Mouse (Mus musculus) lung, embryonic 15.5 days (tissue): ENCODE data around the gene Tspan12. TPM values are rescaled to one million over a fixed set of nuclear protein-coding genes. Genes with fewer than 3 reads are reported as not detected.

Experiments used
- ATAC-seq: fragments of 200-750 bp; cut with Nextera tagmentation; 2 replicates; pipeline ENCODE4 v1.8.0; 2017; ENCODE audit warnings: moderate number of reproducible peaks, borderline replicate concordance; ENCODE audit not compliant: low FRiP score, low TSS enrichment; ENCODE audit errors: extremely low read depth
- H3K27ac ChIP-seq: fragments of 300-500 bp; sonication (generic); 2 replicates; pipeline ENCODE4 v1.5.1; 2015; ENCODE audit warnings: moderate library complexity, mild to moderate bottlenecking, inconsistent platforms
- H3K27me3 ChIP-seq: fragments of 300-500 bp; sonication (generic); 2 replicates; pipeline ENCODE4 v1.6.1; 2015; ENCODE audit warnings: inconsistent platforms
- H3K36me3 ChIP-seq: fragments of 300-500 bp; sonication (generic); 2 replicates; pipeline ENCODE4 v1.6.1; 2015; ENCODE audit warnings: inconsistent platforms
- H3K4me1 ChIP-seq: fragments of 300-500 bp; sonication (generic); 2 replicates; pipeline ENCODE4 v1.6.1; 2015; ENCODE audit warnings: inconsistent platforms
- H3K4me2 ChIP-seq: fragments of 300-500 bp; sonication (generic); 2 replicates; pipeline ENCODE4 v1.6.1; 2015; ENCODE audit warnings: inconsistent platforms, mild to moderate bottlenecking, moderate library complexity
- H3K4me3 ChIP-seq: fragments of 300-500 bp; sonication (generic); 2 replicates; pipeline ENCODE4 v1.5.1; 2015; ENCODE audit warnings: mild to moderate bottlenecking, inconsistent platforms
- H3K9ac ChIP-seq: fragments of 300-500 bp; sonication (generic); 2 replicates; pipeline ENCODE4 v1.6.1; 2015; ENCODE audit warnings: inconsistent platforms
- H3K9me3 ChIP-seq: fragments of 300-500 bp; sonication (generic); 2 replicates; pipeline ENCODE4 v1.6.1; 2016; ENCODE audit warnings: inconsistent platforms
- WGBS: fragments of 180-500 bp; shearing (Covaris S2); methylation state at CpG from one replicate; pipeline ENCODE4 v1.1.7; 2015; 5-methylcytosine and 5-hydroxymethylcytosine counted together
- polyA plus RNA-seq: library from polyadenylated mRNA; unstranded; fragments of >200 nt; fragmentation: Nextera tagmentation; extraction: Ambion mirVana; gene quantifications from 2 replicates; pipeline ENCODE4 v1.2.1, GENCODE M21; 2015

Gene Tspan12
- polyA plus RNA-seq, 1 experiment from 2014 or later: 56.2 TPM

DNA sequence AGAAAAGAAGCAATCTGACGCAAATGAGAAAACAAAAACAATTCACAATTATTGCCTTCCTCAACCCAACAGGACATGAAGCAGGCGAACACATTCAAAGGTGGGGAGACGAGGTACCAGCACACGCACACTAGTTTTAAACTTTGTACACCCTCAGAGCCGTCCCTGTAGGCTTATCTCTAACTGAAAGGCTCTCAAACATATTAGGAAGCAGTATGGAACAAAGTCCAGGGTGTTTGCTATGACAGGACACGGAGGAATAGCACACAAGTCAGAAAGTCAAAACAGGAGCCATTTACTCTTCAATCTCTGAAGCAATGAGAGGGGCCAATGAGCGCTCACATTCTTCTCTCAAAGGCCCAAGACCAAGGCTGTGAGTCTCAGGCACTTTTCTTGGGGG lies 24.3 kb downstream of the Tspan12 start:
- no peak overlapping the region for H3K4me2 ChIP-seq
- ATAC-seq: no peak
- 81% methylated on average over 7 of the region's 7 CpGs for WGBS

DNA sequence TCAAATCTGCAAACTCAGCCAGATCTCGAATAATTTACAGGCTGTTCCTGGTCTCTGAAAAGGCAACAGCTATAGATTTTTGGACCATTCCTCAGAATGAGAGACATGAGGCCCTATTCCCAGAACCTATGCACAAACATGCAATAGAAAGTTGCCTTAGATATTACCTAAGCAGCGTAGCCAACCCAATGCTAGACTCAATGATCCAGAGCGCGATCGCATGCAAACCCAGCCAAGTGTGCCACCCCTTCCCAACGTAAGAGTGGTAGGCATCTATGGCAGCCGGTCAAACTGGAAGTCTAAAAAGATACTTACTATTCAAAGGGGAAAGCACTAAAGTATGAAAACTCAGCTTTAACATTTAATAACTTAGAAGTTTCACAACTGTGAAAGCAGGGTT lies 28.6 kb downstream of the Tspan12 start:
- H3K9me3 ChIP-seq: no peaks in the 10 kb centered on the region
- H3K4me3 ChIP-seq: 0 out of 2 replicates have a peak overlapping the region, but pooled peaks have one; percentile 1
- H3K4me1 ChIP-seq: peaks cover 13% of the 10 kb centered on the region
- no peak overlapping the region for H3K9ac ChIP-seq
- WGBS: 79% methylated on average over 7 of the region's 7 CpGs
- no peaks in the 10 kb centered on the region for H3K27me3 ChIP-seq
- peak overlapping the region; percentile 42 for H3K4me2 ChIP-seq
- ATAC-seq: no peak
- H3K36me3 ChIP-seq: no peaks in the 10 kb centered on the region
- H3K27ac ChIP-seq: peak overlapping the region; percentile 57

More for the DNA sequence above, 24.3 kb downstream of the Tspan12 start:
- Histone ChIP-seq H3K27ac (no peak overlapping the region), H3K36me3 (no peaks in the 10 kb centered on the region), H3K4me3 (no peak overlapping the region), H3K4me1 (peaks cover 8% of the 10 kb centered on the region), H3K9ac (no peak overlapping the region), H3K27me3 (no peaks in the 10 kb centered on the region), H3K9me3 (no peaks in the 10 kb centered on the region)

- H3K9me3 ChIP-seq: no peaks in the 10 kb centered on the region
- WGBS: 24% methylated on average over 8 of the region's 8 CpGs
- H3K4me1 ChIP-seq: peaks cover 13% of the 10 kb centered on the region
- H3K4me2 ChIP-seq: peak overlapping the region; percentile 42
- no peaks in the 10 kb centered on the region for H3K36me3 ChIP-seq
- H3K4me3 ChIP-seq: 0 out of 2 replicates have a peak overlapping the region, but pooled peaks have one; percentile 1
- H3K27ac ChIP-seq: peak overlapping the region; percentile 57
- H3K9ac ChIP-seq: no peak overlapping the region
- peak; percentile 83; the same call in 1 of the 2 replicates for ATAC-seq
- H3K27me3 ChIP-seq: no peaks in the 10 kb centered on the region
Measured at GRCm38 (mm10) chr6:21823281-21823680, 29.0 kb downstream of the Tspan12 start.

GRCm38 (mm10) chr6:21822721-21823134 lies 29.6 kb downstream of the Tspan12 start:
- no peaks in the 10 kb centered on the region for H3K9me3 ChIP-seq
- H3K27me3 ChIP-seq: no peaks in the 10 kb centered on the region
- H3K4me2 ChIP-seq: peak overlapping the region; percentile 42
- H3K4me1 ChIP-seq: peaks cover 13% of the 10 kb centered on the region
- no peaks in the 10 kb centered on the region for H3K36me3 ChIP-seq
- WGBS: 11% methylated on average over 7 of the region's 7 CpGs
- peak overlapping the region; percentile 57; the same call in 1 of the 2 replicates for H3K27ac ChIP-seq
- H3K4me3 ChIP-seq: 0 out of 2 replicates have a peak overlapping the region, but pooled peaks have one; percentile 1
- no peak overlapping the region for H3K9ac ChIP-seq
- ATAC-seq: no peak

DNA sequence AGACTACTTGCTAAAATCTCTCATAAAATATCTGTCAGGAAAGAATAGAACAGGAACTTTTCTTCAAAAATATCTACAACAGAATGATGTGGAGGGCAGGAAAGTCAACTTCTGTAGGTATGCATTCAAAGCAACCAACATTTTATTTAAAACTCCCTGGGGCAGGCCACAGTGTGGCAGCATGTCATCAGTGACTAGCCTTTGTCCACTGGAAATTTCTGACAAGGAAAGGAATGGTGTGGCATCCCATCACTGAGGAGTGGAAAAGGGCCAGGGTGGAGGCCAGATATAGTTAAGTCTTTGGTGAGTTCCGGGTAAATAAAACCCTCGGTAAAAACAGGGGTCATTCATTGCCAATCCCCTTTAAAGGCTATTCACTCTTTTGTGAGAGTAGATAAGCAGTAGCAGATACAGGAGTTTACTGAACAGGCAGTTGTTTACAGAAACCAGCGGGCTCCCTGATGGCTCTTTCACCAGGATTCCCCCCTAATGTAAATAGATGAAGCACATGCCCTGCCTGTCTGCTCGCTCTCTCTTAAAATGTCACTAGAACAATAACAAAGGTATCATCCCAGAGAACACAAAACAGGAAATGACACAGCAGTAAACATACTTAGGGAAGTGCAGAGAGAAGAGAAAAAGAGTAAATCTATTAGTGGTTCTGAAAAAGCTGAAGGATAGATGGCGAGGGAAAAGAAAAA lies 34.1 kb downstream of the Tspan12 start:
- Histone ChIP-seq H3K9ac (no peak overlapping the region), H3K27ac (no peak overlapping the region), H3K36me3 (no peaks in the 10 kb centered on the region), H3K4me1 (peaks cover 7% of the 10 kb centered on the region), H3K27me3 (no peaks in the 10 kb centered on the region), H3K9me3 (no peaks in the 10 kb centered on the region), H3K4me3 (no peak overlapping the region), H3K4me2 (no peak overlapping the region)
- no peak for ATAC-seq
- WGBS: 20% methylated on average over 5 of the region's 5 CpGs

GRCm38 (mm10) chr6:21806005-21806404 lies 46.3 kb downstream of the Tspan12 start:
- Histone ChIP-seq H3K4me3 (no peak overlapping the region), H3K27me3 (no peaks in the 10 kb centered on the region), H3K9me3 (no peaks in the 10 kb centered on the region), H3K36me3 (no peaks in the 10 kb centered on the region), H3K4me1 (peaks cover 7% of the 10 kb centered on the region; the same call in 1 of the 2 replicates), H3K27ac (no peak overlapping the region), H3K4me2 (no peak overlapping the region), H3K9ac (no peak overlapping the region)
- 91% methylated on average over 7 of the region's 7 CpGs for WGBS
- no peak for ATAC-seq

- ATAC-seq: no peak
- H3K4me1 ChIP-seq: peaks cover 7% of the 10 kb centered on the region; the same call in 1 of the 2 replicates
- no peaks in the 10 kb centered on the region for H3K9me3 ChIP-seq
- H3K36me3 ChIP-seq: 0 out of 2 replicates have a peak, but pooled peaks cover 4% of the 10 kb centered on the region
- H3K27ac ChIP-seq: 0 out of 2 replicates have a peak overlapping the region, but pooled peaks have one; percentile 19
- whole genome bisulfite sequencing: 62% methylated on average over 7 of the region's 7 CpGs
- no peak overlapping the region for H3K4me2 ChIP-seq
- H3K27me3 ChIP-seq: no peaks in the 10 kb centered on the region
- no peak overlapping the region for H3K4me3 ChIP-seq
- no peak overlapping the region for H3K9ac ChIP-seq
Measured at GRCm38 (mm10) chr6:21805013-21805570, 47.2 kb downstream of the Tspan12 start.

- peak; percentile 74; the same call in 1 of the 2 replicates for ATAC-seq
Measured at GRCm38 (mm10) chr6:21803483-21804340, 48.6 kb downstream of the Tspan12 start.

GRCm38 (mm10) chr6:21798581-21798980 lies 53.7 kb downstream of the Tspan12 start:
- no peak for ATAC-seq
- 0 out of 2 replicates have a peak, but pooled peaks cover 6% of the 10 kb centered on the region for H3K36me3 ChIP-seq
- H3K4me2 ChIP-seq: no peak overlapping the region
- no peak overlapping the region for H3K9ac ChIP-seq
- H3K27ac ChIP-seq: 0 out of 2 replicates have a peak overlapping the region, but pooled peaks have one; percentile 15
- H3K9me3 ChIP-seq: no peaks in the 10 kb centered on the region
- H3K4me1 ChIP-seq: 0 out of 2 replicates have a peak, but pooled peaks cover under 1% of the 10 kb centered on the region
- H3K27me3 ChIP-seq: no peaks in the 10 kb centered on the region
- no peak overlapping the region for H3K4me3 ChIP-seq
- WGBS: 73% methylated on average over 9 of the region's 9 CpGs

More at GRCm38 (mm10) chr6:21803483-21804340, 48.6 kb downstream of the Tspan12 start:
- Histone ChIP-seq H3K4me3 (no peak overlapping the region), H3K9me3 (no peaks in the 10 kb centered on the region), H3K27me3 (no peaks in the 10 kb centered on the region), H3K36me3 (0 out of 2 replicates have a peak, but pooled peaks cover 4% of the 10 kb centered on the region), H3K4me1 (peaks cover 7% of the 10 kb centered on the region; the same call in 1 of the 2 replicates), H3K9ac (no peak overlapping the region), H3K27ac (no peak overlapping the region), H3K4me2 (no peak overlapping the region; the same call in 1 of the 2 replicates)
- 60% methylated on average over 10 of the region's 10 CpGs for WGBS

DNA sequence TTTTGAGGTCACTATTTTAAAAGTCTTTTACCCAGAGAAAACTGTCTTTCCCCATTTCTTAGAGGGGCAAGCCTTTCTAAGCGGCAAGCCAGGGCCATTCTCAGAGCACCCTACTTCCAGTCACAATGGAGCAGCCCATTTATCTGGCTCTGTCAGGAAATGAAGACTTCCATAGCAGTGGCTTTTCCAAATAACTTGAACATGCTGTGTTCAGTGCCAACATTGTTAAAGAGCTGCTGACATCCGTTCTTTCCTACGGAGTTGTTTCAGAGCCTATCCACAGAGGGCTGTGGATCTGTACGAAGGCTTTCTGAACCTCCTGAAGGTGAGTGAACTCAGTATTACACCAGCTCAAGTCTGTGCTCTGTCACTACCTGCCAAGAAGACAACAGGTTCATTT lies 55.2 kb downstream of the Tspan12 start:
- Histone ChIP-seq H3K4me1 (no peaks in the 10 kb centered on the region), H3K9me3 (no peaks in the 10 kb centered on the region), H3K9ac (no peak overlapping the region), H3K36me3 (0 out of 2 replicates have a peak, but pooled peaks cover 6% of the 10 kb centered on the region), H3K4me3 (no peak overlapping the region), H3K27me3 (no peaks in the 10 kb centered on the region), H3K27ac (no peak overlapping the region), H3K4me2 (no peak overlapping the region)
- no peak for ATAC-seq
- WGBS: 72% methylated on average over 4 of the region's 4 CpGs

DNA sequence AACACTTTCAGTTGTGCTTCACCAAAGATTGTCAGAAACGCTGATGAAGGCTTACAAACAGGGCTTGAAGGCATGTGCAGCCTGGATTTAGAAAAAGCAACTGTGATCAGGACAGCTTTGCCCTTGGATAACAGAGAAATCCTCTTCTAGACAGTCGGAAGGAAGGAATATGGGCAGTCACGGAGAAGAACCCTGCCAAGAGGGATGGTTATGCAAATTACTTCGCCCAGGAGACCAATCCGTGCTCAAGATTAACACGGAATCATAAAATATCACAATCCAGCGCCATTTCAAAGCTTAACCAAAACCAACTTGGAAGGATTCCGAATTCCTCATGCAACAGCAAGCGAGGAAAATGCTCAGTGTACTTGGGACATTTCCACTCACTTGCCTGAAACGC lies 55.9 kb downstream of the Tspan12 start:
- 87% methylated on average over 10 of the region's 10 CpGs for WGBS
- no peaks in the 10 kb centered on the region for H3K9me3 ChIP-seq

More for the DNA sequence above, 55.9 kb downstream of the Tspan12 start:
- Histone ChIP-seq H3K4me2 (no peak overlapping the region), H3K9ac (no peak overlapping the region), H3K27ac (no peak overlapping the region), H3K4me3 (no peak overlapping the region), H3K4me1 (no peaks in the 10 kb centered on the region), H3K36me3 (0 out of 2 replicates have a peak, but pooled peaks cover 6% of the 10 kb centered on the region), H3K27me3 (no peaks in the 10 kb centered on the region)
- no peak for ATAC-seq
